Mouse (Mus musculus) lung, embryonic 16.5 days (tissue): ENCODE measurements around the gene Crtap. TPM values are rescaled to one million over a fixed set of nuclear protein-coding genes. Genes with fewer than 3 reads are reported as not detected.

Experiments
- ATAC-seq: fragments of 200-750 bp; cut with Nextera tagmentation; 2 replicates; pipeline ENCODE4 v1.8.0; 2017; ENCODE audit warnings: low read depth, mild to moderate bottlenecking, moderate library complexity
- H3K27ac ChIP-seq: fragments of 300-500 bp; sonication (generic); 2 replicates; pipeline ENCODE4 v1.5.1; 2014; ENCODE audit warnings: mild to moderate bottlenecking, control low read depth, low read length
- H3K27me3 ChIP-seq: fragments of 300-500 bp; sonication (generic); 2 replicates; pipeline ENCODE4 v1.6.1; 2014; ENCODE audit warnings: low read depth, low read length, mixed read lengths; ENCODE audit not compliant: control insufficient read depth, insufficient read depth
- H3K36me3 ChIP-seq: fragments of 300-500 bp; sonication (generic); 2 replicates; pipeline ENCODE4 v1.6.1; 2014; ENCODE audit warnings: low read length; ENCODE audit not compliant: control insufficient read depth, insufficient read depth
- H3K4me1 ChIP-seq: fragments of 300-500 bp; sonication (generic); replicated peaks from 2 replicates; pipeline ENCODE4 v1.6.1; 2014; ENCODE audit warnings: low read length, mixed read lengths; ENCODE audit not compliant: control insufficient read depth, insufficient read depth
- H3K4me2 ChIP-seq: fragments of 300-500 bp; sonication (generic); 2 replicates; pipeline ENCODE4 v1.6.1; 2014; ENCODE audit warnings: low read depth, low read length, control low read depth
- H3K4me3 ChIP-seq: fragments of 300-500 bp; sonication (generic); 2 replicates; pipeline ENCODE4 v1.5.1; 2014; ENCODE audit warnings: mild to moderate bottlenecking, low read length, control low read depth
- H3K9ac ChIP-seq: fragments of 300-500 bp; sonication (generic); 2 replicates; pipeline ENCODE4 v1.6.1; 2014; ENCODE audit warnings: low read length, control low read depth
- H3K9me3 ChIP-seq: fragments of 300-500 bp; sonication (generic); 2 replicates; pipeline ENCODE4 v1.6.1; 2016; ENCODE audit warnings: low read length; ENCODE audit not compliant: control insufficient read depth
- WGBS: fragments of 180-500 bp; shearing (Covaris S2); extraction: QIAGEN DNeasy Blood & Tissue Kit; methylation state at CpG from one replicate; pipeline ENCODE4 v1.1.7; 2014; 5-methylcytosine and 5-hydroxymethylcytosine counted together
- polyA plus RNA-seq: library from polyadenylated mRNA; unstranded; fragments of >200 nt; fragmentation: Nextera tagmentation; extraction: Ambion mirVana; gene quantifications from 2 replicates; pipeline ENCODE4 v1.2.1, GENCODE M21; 2015

Gene Crtap
- polyA plus RNA-seq, 1 experiment from 2014 or later = 147 TPM

- no peaks in the 10 kb centered on the region for H3K9me3 ChIP-seq
- H3K9ac ChIP-seq = peak overlapping the region; percentile 8; the same call in 1 of the 2 replicates
- no peak overlapping the region for H3K4me3 ChIP-seq
- WGBS = 79% methylated on average over 8 of the region's 8 CpGs
- no peak for ATAC-seq
- H3K27me3 ChIP-seq = no peaks in the 10 kb centered on the region
- peaks cover 24% of the 10 kb centered on the region for H3K4me1 ChIP-seq
- H3K4me2 ChIP-seq = no peak overlapping the region
- no peak overlapping the region for H3K27ac ChIP-seq
- H3K36me3 ChIP-seq = peaks cover 3% of the 10 kb centered on the region
Observed at GRCm38 (mm10) chr9:114388288-114388687, 2.2 kb downstream of the Crtap start.

- Histone ChIP-seq H3K4me3 (no peak overlapping the region), H3K4me2 (no peak overlapping the region), H3K27me3 (no peaks in the 10 kb centered on the region), H3K27ac (no peak overlapping the region), H3K9me3 (no peaks in the 10 kb centered on the region), H3K9ac (no peak overlapping the region), H3K4me1 (peaks cover 24% of the 10 kb centered on the region), H3K36me3 (peaks cover 8% of the 10 kb centered on the region)
- WGBS = 41% methylated on average over 6 of the region's 6 CpGs
- no peak for ATAC-seq
Observed at GRCm38 (mm10) chr9:114387086-114387485, 3.4 kb downstream of the Crtap start.

GRCm38 (mm10) chr9:114385160-114385559, 5.3 kb downstream of the Crtap start:
- no peak for ATAC-seq
- H3K4me2 ChIP-seq = no peak overlapping the region
- no peak overlapping the region for H3K27ac ChIP-seq
- H3K9ac ChIP-seq = no peak overlapping the region
- H3K4me1 ChIP-seq = peaks cover 19% of the 10 kb centered on the region
- no peaks in the 10 kb centered on the region for H3K27me3 ChIP-seq
- H3K4me3 ChIP-seq = no peak overlapping the region
- 91% methylated on average over 10 of the region's 10 CpGs for WGBS
- peaks cover 9% of the 10 kb centered on the region for H3K36me3 ChIP-seq
- no peaks in the 10 kb centered on the region for H3K9me3 ChIP-seq

- Histone ChIP-seq H3K4me1 (peaks cover 18% of the 10 kb centered on the region), H3K9ac (no peak overlapping the region), H3K4me2 (no peak overlapping the region), H3K27me3 (no peaks in the 10 kb centered on the region), H3K4me3 (no peak overlapping the region), H3K27ac (no peak overlapping the region), H3K36me3 (peaks cover 9% of the 10 kb centered on the region), H3K9me3 (no peaks in the 10 kb centered on the region)
- WGBS = 89% methylated on average over 24 of the region's 24 CpGs
- no peak for ATAC-seq
Observed at GRCm38 (mm10) chr9:114384691-114385090, 5.8 kb downstream of the Crtap start.

- no peak for ATAC-seq
- H3K36me3 ChIP-seq = peaks cover 12% of the 10 kb centered on the region
- no peak overlapping the region for H3K9ac ChIP-seq
- H3K4me1 ChIP-seq = 0 out of 2 replicates have a peak, but pooled peaks cover 4% of the 10 kb centered on the region
- H3K4me2 ChIP-seq = no peak overlapping the region
- WGBS = 82% methylated on average over 17 of the region's 17 CpGs
- H3K27me3 ChIP-seq = no peaks in the 10 kb centered on the region
- no peak overlapping the region for H3K27ac ChIP-seq
- H3K4me3 ChIP-seq = no peak overlapping the region
- H3K9me3 ChIP-seq = no peaks in the 10 kb centered on the region
Observed at GRCm38 (mm10) chr9:114382936-114383710, 7.4 kb downstream of the Crtap start.

- H3K27me3 ChIP-seq = no peaks in the 10 kb centered on the region
- H3K9ac ChIP-seq = no peak overlapping the region
- peaks cover 20% of the 10 kb centered on the region for H3K36me3 ChIP-seq
- peak; percentile 70 for ATAC-seq
- no peaks in the 10 kb centered on the region for H3K4me1 ChIP-seq
- 66% methylated on average over 17 of the region's 17 CpGs for WGBS
- H3K27ac ChIP-seq = no peak overlapping the region
- H3K4me3 ChIP-seq = no peak overlapping the region
- H3K4me2 ChIP-seq = no peak overlapping the region
- no peaks in the 10 kb centered on the region for H3K9me3 ChIP-seq
Observed at GRCm38 (mm10) chr9:114380881-114381733, 9.4 kb downstream of the Crtap start.

- no peaks in the 10 kb centered on the region for H3K4me1 ChIP-seq
- no peaks in the 10 kb centered on the region for H3K9me3 ChIP-seq
- no peak for ATAC-seq
- H3K27me3 ChIP-seq = no peaks in the 10 kb centered on the region
- no peak overlapping the region for H3K9ac ChIP-seq
- peaks cover 20% of the 10 kb centered on the region for H3K36me3 ChIP-seq
- H3K4me3 ChIP-seq = no peak overlapping the region
- no peak overlapping the region for H3K27ac ChIP-seq
- H3K4me2 ChIP-seq = no peak overlapping the region
- WGBS = 79% methylated on average over 12 of the region's 12 CpGs
Observed at GRCm38 (mm10) chr9:114379871-114380270, 10.6 kb downstream of the Crtap start.

- H3K4me1 ChIP-seq = no peaks in the 10 kb centered on the region
- H3K9ac ChIP-seq = no peak overlapping the region
- H3K4me2 ChIP-seq = no peak overlapping the region
- WGBS = 74% methylated on average over 10 of the region's 10 CpGs
- no peak overlapping the region for H3K27ac ChIP-seq
- no peaks in the 10 kb centered on the region for H3K9me3 ChIP-seq
- no peaks in the 10 kb centered on the region for H3K27me3 ChIP-seq
- H3K4me3 ChIP-seq = no peak overlapping the region
- 0 out of 2 replicates have a peak, but pooled peaks have one; percentile 15 for ATAC-seq
- H3K36me3 ChIP-seq = peaks cover 14% of the 10 kb centered on the region
Observed at GRCm38 (mm10) chr9:114377168-114377567, 13.3 kb downstream of the Crtap start.

- no peak for ATAC-seq
- Histone ChIP-seq H3K36me3 (peaks cover 12% of the 10 kb centered on the region), H3K4me1 (no peaks in the 10 kb centered on the region), H3K27me3 (no peaks in the 10 kb centered on the region), H3K4me2 (no peak overlapping the region), H3K4me3 (no peak overlapping the region), H3K27ac (no peak overlapping the region), H3K9ac (no peak overlapping the region), H3K9me3 (no peaks in the 10 kb centered on the region)
- whole genome bisulfite sequencing = 86% methylated on average over 10 of the region's 10 CpGs
Observed at GRCm38 (mm10) chr9:114375276-114375962, 15.1 kb downstream of the Crtap start.
